Comparison of ENCODE assay signal across 16 mouse cellular contexts in genomic region chr2:27209370-27209769, GRCm38 (mm10). TPM values are rescaled to one million over a fixed set of nuclear protein-coding genes. Genes with fewer than 3 reads are reported as not detected.
DNase-seq lines count a peak whose midpoint lies in the region; ATAC-seq and TF ChIP-seq lines count a peak whose summit lies in the region.
"Had no signal": no experiment of that assay in that cellular context is flagged by ENCODE, and none has a peak within 500 bp of the region (broad histone marks: within the 10 kb centered on the region; RNA-seq: fewer than 3 reads in every experiment).

No protein-coding gene starts in this region.

- no peak for TF ChIP-seq CTCF in heart, postnatal 0 days (IDR thresholded peaks at IDR 0.05; ENCODE audit: low read depth)

- TF ChIP-seq EP300 in heart, postnatal 0 days (IDR thresholded peaks at IDR 0.05; ENCODE audit: low read depth) = no peak

- H3K36me3 ChIP-seq in heart, embryonic 12.5 days = 0 out of 2 replicates have a peak, but pooled peaks cover 2% of the 10 kb centered on the region
- no peaks in the 10 kb centered on the region for H3K36me3 ChIP-seq in midbrain, embryonic 10.5 days
- H3K36me3 ChIP-seq in midbrain, embryonic 16.5 days (ENCODE audit: control insufficient read depth, insufficient read depth, low read length) = no peaks in the 10 kb centered on the region
- no peaks in the 10 kb centered on the region for H3K36me3 ChIP-seq in heart, postnatal 0 days (replicated peaks; ENCODE audit: control insufficient read depth, insufficient read depth, low read length)
- H3K36me3 ChIP-seq in liver, embryonic 11.5 days (ENCODE audit: control insufficient read depth, insufficient read depth, low read length) = no peaks in the 10 kb centered on the region; the same call in 1 of the 2 replicates
- H3K36me3 ChIP-seq: midbrain, embryonic 12.5 days had no signal

- DNase-seq in heart, postnatal 36 days = no peak
- DNase-seq in midbrain, embryonic 10.5 days (ENCODE audit: low spot score) = no peak
- DNase-seq in heart, postnatal 0 days (ENCODE audit: low spot score) = no peak
- DNase-seq in liver, embryonic 11.5 days (ENCODE audit: low spot score) = no peak
- DNase-seq in layer of hippocampus, adult 9-11 months = no peak
- DNase-seq: cerebellum, postnatal 10 days; lung, postnatal 14 days; right cerebral cortex, postnatal 4 days had no signal

- intact Hi-C loops in heart, postnatal 36 days (cut with DNase I) = no loop called here

- peak overlapping the region; percentile 29 for H3K4me2 ChIP-seq in heart, embryonic 12.5 days
- H3K4me2 ChIP-seq in midbrain, embryonic 16.5 days (ENCODE audit: low read length) = no peak overlapping the region
- H3K4me2 ChIP-seq in heart, postnatal 0 days (ENCODE audit: low read depth, low read length) = no peak overlapping the region
- H3K4me2 ChIP-seq in liver, embryonic 11.5 days = no peak overlapping the region
- H3K4me2 ChIP-seq: embryonic facial prominence, embryonic 12.5 days; forebrain, embryonic 13.5 days; midbrain, embryonic 12.5 days had no signal

- peaks cover 7% of the 10 kb centered on the region; the same call in 1 of the 2 replicates for H3K27me3 ChIP-seq in heart, embryonic 12.5 days (replicated peaks)
- H3K27me3 ChIP-seq in midbrain, embryonic 10.5 days (ENCODE audit: low read depth, poor library complexity, severe bottlenecking) = no peaks in the 10 kb centered on the region
- no peaks in the 10 kb centered on the region for H3K27me3 ChIP-seq in midbrain, embryonic 16.5 days (ENCODE audit: control insufficient read depth, insufficient read depth, low read depth, low read length)
- H3K27me3 ChIP-seq in heart, postnatal 0 days (ENCODE audit: control insufficient read depth, insufficient read depth, low read length) = no peaks in the 10 kb centered on the region
- no peaks in the 10 kb centered on the region for H3K27me3 ChIP-seq in liver, embryonic 11.5 days (replicated peaks; ENCODE audit: control insufficient read depth, insufficient read depth, low read length)
- H3K27me3 ChIP-seq: embryonic facial prominence, embryonic 12.5 days; forebrain, embryonic 13.5 days; midbrain, embryonic 12.5 days; Patski had no signal

- H3K9ac ChIP-seq in heart, embryonic 12.5 days = peak overlapping the region; percentile 37
- no peak overlapping the region for H3K9ac ChIP-seq in midbrain, embryonic 16.5 days (ENCODE audit: low read depth, low read length)
- 0 out of 2 replicates have a peak overlapping the region, but pooled peaks have one; percentile 11 for H3K9ac ChIP-seq in heart, postnatal 0 days (replicated peaks; ENCODE audit: low read depth, low read length)
- no peak overlapping the region for H3K9ac ChIP-seq in liver, embryonic 11.5 days (ENCODE audit: low read depth, low read length)
- H3K9ac ChIP-seq: embryonic facial prominence, embryonic 12.5 days; forebrain, embryonic 13.5 days; midbrain, embryonic 12.5 days had no signal

- no peak overlapping the region for H3K4me3 ChIP-seq in heart, embryonic 12.5 days
- no peak overlapping the region for H3K4me3 ChIP-seq in midbrain, embryonic 10.5 days
- no peak overlapping the region for H3K4me3 ChIP-seq in midbrain, embryonic 16.5 days (ENCODE audit: low read depth, low read length)
- H3K4me3 ChIP-seq in heart, postnatal 0 days (ENCODE audit: low read depth, low read length) = no peak overlapping the region
- no peak overlapping the region for H3K4me3 ChIP-seq in liver, embryonic 11.5 days (ENCODE audit: low read depth, low read length)
- H3K4me3 ChIP-seq: embryonic facial prominence, embryonic 12.5 days; forebrain, embryonic 13.5 days; midbrain, embryonic 12.5 days had no signal

- H3K9me3 ChIP-seq in heart, embryonic 12.5 days (replicated peaks) = no peaks in the 10 kb centered on the region
- no peaks in the 10 kb centered on the region for H3K9me3 ChIP-seq in midbrain, embryonic 10.5 days (replicated peaks)
- H3K9me3 ChIP-seq in midbrain, embryonic 16.5 days (replicated peaks; ENCODE audit: control insufficient read depth, low read length, poor library complexity, severe bottlenecking) = no peaks in the 10 kb centered on the region
- no peaks in the 10 kb centered on the region for H3K9me3 ChIP-seq in heart, postnatal 0 days (replicated peaks; ENCODE audit: control insufficient read depth, low read length)
- no peaks in the 10 kb centered on the region for H3K9me3 ChIP-seq in liver, embryonic 11.5 days (ENCODE audit: control insufficient read depth, low read length)
- H3K9me3 ChIP-seq: embryonic facial prominence, embryonic 12.5 days; forebrain, embryonic 13.5 days; midbrain, embryonic 12.5 days had no signal

- H3K4me1 ChIP-seq in heart, embryonic 12.5 days (replicated peaks) = peaks cover 88% of the 10 kb centered on the region
- peaks cover 3% of the 10 kb centered on the region; the same call in 1 of the 2 replicates for H3K4me1 ChIP-seq in midbrain, embryonic 10.5 days
- H3K4me1 ChIP-seq in midbrain, embryonic 16.5 days (ENCODE audit: control insufficient read depth, insufficient read depth, low read length) = no peaks in the 10 kb centered on the region
- H3K4me1 ChIP-seq in heart, postnatal 0 days (ENCODE audit: control insufficient read depth, insufficient read depth) = peaks cover 81% of the 10 kb centered on the region
- H3K4me1 ChIP-seq in liver, embryonic 11.5 days (replicated peaks; ENCODE audit: control insufficient read depth, insufficient read depth, low read length) = peaks cover 3% of the 10 kb centered on the region; the same call in 1 of the 2 replicates
- H3K4me1 ChIP-seq: forebrain, embryonic 13.5 days; midbrain, embryonic 12.5 days had no signal

- 0 out of 2 replicates have a peak, but pooled peaks have one; percentile 3 for ATAC-seq in heart, embryonic 12.5 days (ENCODE audit: insufficient number of reproducible peaks, low FRiP score)
- no peak for ATAC-seq in midbrain, embryonic 16.5 days
- ATAC-seq in heart, postnatal 0 days (ENCODE audit: insufficient read depth, low read depth) = no peak
- no peak for ATAC-seq in liver, embryonic 11.5 days (replicated peaks; ENCODE audit: low FRiP score)
- ATAC-seq: forebrain, embryonic 13.5 days; Patski had no signal

- 48% methylated on average over 9 of the region's 9 CpGs for WGBS in heart, embryonic 12.5 days
- WGBS in midbrain, embryonic 10.5 days = 82% methylated on average over 9 of the region's 9 CpGs
- WGBS in midbrain, embryonic 16.5 days = 84% methylated on average over 9 of the region's 9 CpGs
- WGBS in heart, postnatal 0 days = 39% methylated on average over 9 of the region's 9 CpGs
- whole genome bisulfite sequencing in liver, embryonic 11.5 days = 58% methylated on average over 9 of the region's 9 CpGs

- H3K27ac ChIP-seq in heart, embryonic 12.5 days (ENCODE audit: poor library complexity, severe bottlenecking) = peak overlapping the region; percentile 81
- 0 out of 2 replicates have a peak overlapping the region, but pooled peaks have one; percentile 33 for H3K27ac ChIP-seq in midbrain, embryonic 10.5 days (replicated peaks)
- no peak overlapping the region for H3K27ac ChIP-seq in midbrain, embryonic 16.5 days (ENCODE audit: low read length)
- H3K27ac ChIP-seq in heart, postnatal 0 days (ENCODE audit: low read depth) = peak overlapping the region; percentile 69
- peak overlapping the region; percentile 50; the same call in 1 of the 2 replicates for H3K27ac ChIP-seq in liver, embryonic 11.5 days (ENCODE audit: low read depth, low read length)
- H3K27ac ChIP-seq: embryonic facial prominence, embryonic 12.5 days; forebrain, embryonic 13.5 days; midbrain, embryonic 12.5 days had no signal

RNA-seq across cellular contexts. Expression of gene Sardh, which starts 38.8 kb away (rescaled TPM):
- 19.0 and 22.5 TPM in 2 replicates for polyA plus RNA-seq in heart, embryonic 12.5 days (2016; fragmentation: Nextera tagmentation; extraction: Ambion mirVana)
- total RNA-seq in heart, postnatal 36 days (2021) = 1 to 10 TPM; 4.8 to 7.1 TPM
- polyA plus RNA-seq in midbrain, embryonic 10.5 days (2016; fragmentation: Nextera tagmentation; extraction: Ambion mirVana) = 1.0 and 3.7 TPM in 2 replicates
- 4.8 and 5.1 TPM in 2 replicates for polyA plus RNA-seq in midbrain, embryonic 16.5 days (2015; fragmentation: Nextera tagmentation; extraction: Ambion mirVana)
- total RNA-seq in heart, postnatal 0 days (2014; rRNA removed; ENCODE audit: low replicate concordance) = 31.6 and 46.8 TPM in 2 replicates
- polyA plus RNA-seq in heart, postnatal 0 days (2015; fragmentation: Nextera tagmentation; extraction: Ambion mirVana) = 18.1 and 20.7 TPM in 2 replicates
- polyA plus RNA-seq in liver, embryonic 11.5 days (2014; fragmentation: Nextera tagmentation; extraction: Ambion mirVana) = 38.0 and 40.6 TPM in 2 replicates
- total RNA-seq: CH12.LX; granulocyte monocyte progenitor cell, adult 5-6 weeks had no signal

RNA-seq across cellular contexts. Expression of gene Dbh, which starts 44.3 kb away (rescaled TPM):
- 0.15 and 0.28 TPM in 2 replicates for polyA plus RNA-seq in heart, embryonic 12.5 days (2016; fragmentation: Nextera tagmentation; extraction: Ambion mirVana)
- total RNA-seq in heart, postnatal 36 days (2021) = 1 to 10 TPM; 1.4 to 2.4 TPM
- polyA plus RNA-seq in midbrain, embryonic 10.5 days (2016; fragmentation: Nextera tagmentation; extraction: Ambion mirVana) = 1.1 TPM in 2 replicates
- polyA plus RNA-seq in midbrain, embryonic 16.5 days (2015; fragmentation: Nextera tagmentation; extraction: Ambion mirVana) = 0.36 and 0.88 TPM in 2 replicates
- not detected in 2 replicates for total RNA-seq in heart, postnatal 0 days (2014; rRNA removed; ENCODE audit: low replicate concordance)
- polyA plus RNA-seq in heart, postnatal 0 days (2015; fragmentation: Nextera tagmentation; extraction: Ambion mirVana) = 1.7 TPM in 2 replicates
- polyA plus RNA-seq in liver, embryonic 11.5 days (2014; fragmentation: Nextera tagmentation; extraction: Ambion mirVana) = 0.49 and 0.96 TPM in 2 replicates
- total RNA-seq: CH12.LX; granulocyte monocyte progenitor cell, adult 5-6 weeks had no signal
- polyA plus RNA-seq: forebrain, embryonic 13.5 days; Patski had no signal

Comparison
In these comparisons a context has a peak if more than half of its experiments do, and no peak if none do; other contexts are left out.
1. H3K9ac ChIP-seq: peak in heart, embryonic 12.5 days (single experiment) and heart, postnatal 0 days (single experiment); none in midbrain, embryonic 16.5 days (single experiment) and liver, embryonic 11.5 days (single experiment).